Mouse (Mus musculus) cortical plate, adult 2 months (tissue): ENCODE results near the gene Hdgfl2.
A peak's percentile ranks its signal among the peaks of the same experiment; 100 is the strongest.

Experiments used
- CTCF ChIP-seq: fragments of 200-500 bp; IDR thresholded peaks from 2 replicates; pipeline ENCODE4 v1.5.1; 2011; ENCODE audit warnings: mild to moderate bottlenecking, control low read depth, low read length; ENCODE audit not compliant: insufficient read depth; ENCODE audit errors: extremely low read depth
- POLR2A ChIP-seq: fragments of 200-500 bp; IDR thresholded peaks from 2 replicates; pipeline ENCODE4 v1.6.1; 2011; ENCODE audit warnings: mild to moderate bottlenecking, low read length, control low read depth; ENCODE audit not compliant: insufficient read depth; ENCODE audit errors: extremely low read depth

- TF ChIP-seq CTCF = 0 out of 2 replicates have a peak, but pooled peaks have one; percentile 12
- TF ChIP-seq POLR2A = peak; percentile 61
Observed at GRCm38 (mm10) chr17:56074827-56075208, 4.6 kb upstream of the Hdgfl2 start, which contains the start of gene Ubxn6.
